Mouse (Mus musculus) ES-Bruce4 (cell line): Measurements from ENCODE around the gene Fstl3. TPM values are rescaled to one million over a fixed set of nuclear protein-coding genes. Genes with fewer than 3 reads are reported as not detected.

Source experiments
- H3K27ac ChIP-seq: 2 replicates; pipeline ENCODE4 v1.5.1; 2012; ENCODE audit warnings: low read length, inconsistent platforms; ENCODE audit not compliant: insufficient read depth
- H3K27me3 ChIP-seq: 2 replicates; pipeline ENCODE4 v1.6.1; 2012; ENCODE audit warnings: mild to moderate bottlenecking, low read length, inconsistent platforms; ENCODE audit not compliant: control insufficient read depth, poor library complexity, insufficient read depth, severe bottlenecking
- H3K36me3 ChIP-seq: 2 replicates; pipeline ENCODE4 v1.6.1; 2012; ENCODE audit warnings: inconsistent platforms, mild to moderate bottlenecking, low read length, moderate library complexity; ENCODE audit not compliant: control insufficient read depth, poor library complexity, insufficient read depth, severe bottlenecking
- H3K4me1 ChIP-seq: one replicate; pipeline ENCODE4 v1.8.1; 2011; ENCODE audit warnings: low read length; ENCODE audit not compliant: control insufficient read depth, insufficient read depth
- H3K4me3 ChIP-seq: 2 replicates; pipeline ENCODE4 v1.5.1; 2011; ENCODE audit warnings: low read depth, mild to moderate bottlenecking, low read length
- H3K9ac ChIP-seq: 2 replicates; pipeline ENCODE4 v1.6.1; 2012; ENCODE audit warnings: low read depth, mild to moderate bottlenecking, inconsistent platforms; ENCODE audit not compliant: poor library complexity, severe bottlenecking
- H3K9me3 ChIP-seq: replicated peaks from 2 replicates; pipeline ENCODE4 v1.6.1; 2012; ENCODE audit warnings: mild to moderate bottlenecking, low read length, inconsistent platforms; ENCODE audit not compliant: control insufficient read depth, poor library complexity, insufficient read depth, severe bottlenecking
- CTCF ChIP-seq: IDR thresholded peaks from one replicate; pipeline ENCODE4 v1.8.1; 2011; ENCODE audit warnings: low read depth, low read length
- EP300 ChIP-seq: IDR thresholded peaks from 2 replicates; pipeline ENCODE4 v1.6.1; 2011; ENCODE audit warnings: low read depth, low read length; ENCODE audit not compliant: insufficient read depth
- POLR2A ChIP-seq: IDR thresholded peaks from one replicate; pipeline ENCODE4 v1.8.1; 2011; ENCODE audit warnings: low read length; ENCODE audit not compliant: insufficient read depth
- polyA plus RNA-seq: library from polyadenylated mRNA; stranded (reverse); fragments of >200 nt; gene quantifications from 2 replicates; pipeline ENCODE4 v1.2.4, GENCODE M21; 2011; ENCODE audit warnings: low read depth; ENCODE audit not compliant: missing spikeins, insufficient read depth, insufficient read length

Fstl3 gene
- polyA plus RNA-seq, 1 experiment = 7.7 TPM

GRCm38 (mm10) chr10:79745411-79745810, 31.7 kb upstream of the Fstl3 start:
- 0 out of 2 replicates have a peak overlapping the region, but pooled peaks have one; percentile 90 for H3K9ac ChIP-seq

GRCm38 (mm10) chr10:79745898-79746773, 30.9 kb upstream of the Fstl3 start, which contains the start of gene Polrmt:
Gene Polrmt (minus strand): TSS chr10:79746581.
- TF ChIP-seq CTCF (no peak), POLR2A (peak; percentile 34), EP300 (no peak)
- H3K27ac ChIP-seq = peak within 1 kb of the TSS; percentile 52

More at GRCm38 (mm10) chr10:79745411-79745810, 31.7 kb upstream of the Fstl3 start:
- H3K4me3 ChIP-seq = no peak overlapping the region
- TF ChIP-seq CTCF = no peak
- TF ChIP-seq POLR2A = no peak
- no peak for TF ChIP-seq EP300
- H3K9me3 ChIP-seq = peaks cover 19% of the 10 kb centered on the region
- H3K36me3 ChIP-seq = peaks cover 26% of the 10 kb centered on the region
- no peak overlapping the region for H3K27ac ChIP-seq
- H3K27me3 ChIP-seq = no peaks in the 10 kb centered on the region
- no peaks in the 10 kb centered on the region for H3K4me1 ChIP-seq

GRCm38 (mm10) chr10:79746774-79747151, 30.3 kb upstream of the Fstl3 start:
- Histone ChIP-seq H3K9ac (0 out of 2 replicates have a peak overlapping the region, but pooled peaks have one; percentile 39), H3K9me3 (peaks cover 6% of the 10 kb centered on the region), H3K4me3 (peak overlapping the region; percentile 47; the same call in 1 of the 2 replicates), H3K27me3 (no peaks in the 10 kb centered on the region), H3K27ac (peak overlapping the region; percentile 52), H3K4me1 (no peaks in the 10 kb centered on the region), H3K36me3 (peaks cover 13% of the 10 kb centered on the region)
- TF ChIP-seq EP300 (no peak), CTCF (no peak), POLR2A (no peak)

More at GRCm38 (mm10) chr10:79745898-79746773, 30.9 kb upstream of the Fstl3 start, which contains the start of gene Polrmt:
- Histone ChIP-seq H3K4me1 (no peaks in the 10 kb centered on the region), H3K9me3 (peaks cover 12% of the 10 kb centered on the region), H3K36me3 (peaks cover 19% of the 10 kb centered on the region), H3K4me3 (peak within 1 kb of the TSS; percentile 94), H3K9ac (peak within 1 kb of the TSS; percentile 90), H3K27me3 (no peaks in the 10 kb centered on the region)

GRCm38 (mm10) chr10:79748496-79748895, 28.6 kb upstream of the Fstl3 start:
- TF ChIP-seq POLR2A = no peak
- no peak for TF ChIP-seq EP300
- TF ChIP-seq CTCF = no peak
- Histone ChIP-seq H3K27me3 (no peaks in the 10 kb centered on the region), H3K36me3 (no peaks in the 10 kb centered on the region), H3K9ac (no peak overlapping the region), H3K27ac (no peak overlapping the region), H3K4me3 (no peak overlapping the region), H3K9me3 (no peaks in the 10 kb centered on the region), H3K4me1 (no peaks in the 10 kb centered on the region)

- Histone ChIP-seq H3K4me1 (no peaks in the 10 kb centered on the region), H3K27me3 (no peaks in the 10 kb centered on the region), H3K36me3 (no peaks in the 10 kb centered on the region; the same call in 1 of the 2 replicates), H3K4me3 (peak within 1 kb of the TSS; percentile 87), H3K9me3 (no peaks in the 10 kb centered on the region), H3K9ac (no peak within 1 kb of the TSS), H3K27ac (no peak within 1 kb of the TSS)
- no peak for TF ChIP-seq CTCF
- no peak for TF ChIP-seq EP300
- no peak for TF ChIP-seq POLR2A
These were observed 22.1 kb upstream of the Fstl3 start, which contains the start of gene Fgf22 for GRCm38 (mm10) chr10:79754856-79755516. Gene Fgf22 (plus strand): TSS chr10:79755076.
